ENCODE assay signal across 11 mouse cellular contexts in genomic region chr2:10242970-10243369, GRCm38 (mm10).
A peak's percentile ranks its signal among the peaks of the same experiment; 100 is the strongest.
DNase-seq lines count a peak whose midpoint lies in the region; ATAC-seq lines count a peak whose summit lies in the region.
"Had no signal": no experiment of that assay in that cellular context is flagged by ENCODE, and none has a peak within 500 bp of the region (broad histone marks: within the 10 kb centered on the region; RNA-seq: fewer than 3 reads in every experiment).

No protein-coding gene starts in this region.

- ATAC-seq in neural tube, embryonic 11.5 days (ENCODE audit: insufficient read depth, low FRiP score, low TSS enrichment) = no peak
- no peak for ATAC-seq in neural tube, embryonic 15.5 days (ENCODE audit: low FRiP score)
- ATAC-seq in granulocyte monocyte progenitor cell, adult 5-6 weeks (replicated peaks; ENCODE audit: poor library complexity, severe bottlenecking) = no peak
- ATAC-seq: hindbrain, embryonic 16.5 days had no signal

- H3K4me1 ChIP-seq in neural tube, embryonic 11.5 days (ENCODE audit: control insufficient read depth, insufficient read depth, low read length) = no peaks in the 10 kb centered on the region
- H3K4me1 ChIP-seq in neural tube, embryonic 15.5 days = no peaks in the 10 kb centered on the region

- DNase-seq in gastrocnemius, adult 18-20 months (ENCODE audit: low spot score) = peak; percentile 44
- DNase-seq in gastrocnemius, adult 8-10 months (ENCODE audit: low spot score in 2 of 2) = no peak
- peak; percentile 19 for DNase-seq in neural tube, embryonic 11.5 days (ENCODE audit: low spot score)
- DNase-seq in kidney, postnatal 10 days = peak; percentile 28
- peak; percentile 56 for DNase-seq in skeletal muscle tissue, adult 2 months (ENCODE audit: low read depth, low spot score)
- DNase-seq in frontal cortex, postnatal 14 days (ENCODE audit: low spot score in 2 of 2) = no peak
- DNase-seq: adrenal gland, postnatal 25 days; cerebellum, postnatal 10 days had no signal

- H3K9me3 ChIP-seq in neural tube, embryonic 11.5 days (ENCODE audit: control insufficient read depth, low read length) = no peaks in the 10 kb centered on the region
- H3K9me3 ChIP-seq in neural tube, embryonic 15.5 days (replicated peaks) = no peaks in the 10 kb centered on the region

- H3K27ac ChIP-seq in neural tube, embryonic 11.5 days (ENCODE audit: low read depth, low read length) = no peak overlapping the region
- H3K27ac ChIP-seq in neural tube, embryonic 15.5 days (replicated peaks) = no peak overlapping the region

- no peaks in the 10 kb centered on the region for H3K36me3 ChIP-seq in neural tube, embryonic 11.5 days (ENCODE audit: control insufficient read depth, insufficient read depth, low read length)
- H3K36me3 ChIP-seq in neural tube, embryonic 15.5 days = no peaks in the 10 kb centered on the region

- H3K4me2 ChIP-seq in neural tube, embryonic 11.5 days (ENCODE audit: low read depth) = no peak overlapping the region
- no peak overlapping the region for H3K4me2 ChIP-seq in neural tube, embryonic 15.5 days

- H3K27me3 ChIP-seq in neural tube, embryonic 11.5 days (ENCODE audit: control insufficient read depth, insufficient read depth, low read length) = no peaks in the 10 kb centered on the region
- H3K27me3 ChIP-seq in neural tube, embryonic 15.5 days (replicated peaks) = no peaks in the 10 kb centered on the region

- no peak overlapping the region for H3K9ac ChIP-seq in neural tube, embryonic 11.5 days (ENCODE audit: low read length)
- no peak overlapping the region for H3K9ac ChIP-seq in neural tube, embryonic 15.5 days (replicated peaks)

- no peak overlapping the region for H3K4me3 ChIP-seq in neural tube, embryonic 11.5 days (ENCODE audit: low read depth, low read length)
- H3K4me3 ChIP-seq in neural tube, embryonic 15.5 days (replicated peaks) = no peak overlapping the region

- WGBS in neural tube, embryonic 11.5 days = 11% methylated on average over 9 of the region's 9 CpGs
- WGBS in neural tube, embryonic 15.5 days = 13% methylated on average over 9 of the region's 9 CpGs

Comparison
In these comparisons a context has a peak if more than half of its experiments do, and no peak if none do; other contexts are left out.
1. DNase-seq: peak in gastrocnemius, adult 18-20 months (single experiment), neural tube, embryonic 11.5 days (single experiment), kidney, postnatal 10 days (single experiment) and skeletal muscle tissue, adult 2 months (single experiment); none in gastrocnemius, adult 8-10 months (0 of 2) and frontal cortex, postnatal 14 days (0 of 2).